Mouse (Mus musculus): ENCODE measurements around the gene Grin1.

Gene Grin1

DNA sequence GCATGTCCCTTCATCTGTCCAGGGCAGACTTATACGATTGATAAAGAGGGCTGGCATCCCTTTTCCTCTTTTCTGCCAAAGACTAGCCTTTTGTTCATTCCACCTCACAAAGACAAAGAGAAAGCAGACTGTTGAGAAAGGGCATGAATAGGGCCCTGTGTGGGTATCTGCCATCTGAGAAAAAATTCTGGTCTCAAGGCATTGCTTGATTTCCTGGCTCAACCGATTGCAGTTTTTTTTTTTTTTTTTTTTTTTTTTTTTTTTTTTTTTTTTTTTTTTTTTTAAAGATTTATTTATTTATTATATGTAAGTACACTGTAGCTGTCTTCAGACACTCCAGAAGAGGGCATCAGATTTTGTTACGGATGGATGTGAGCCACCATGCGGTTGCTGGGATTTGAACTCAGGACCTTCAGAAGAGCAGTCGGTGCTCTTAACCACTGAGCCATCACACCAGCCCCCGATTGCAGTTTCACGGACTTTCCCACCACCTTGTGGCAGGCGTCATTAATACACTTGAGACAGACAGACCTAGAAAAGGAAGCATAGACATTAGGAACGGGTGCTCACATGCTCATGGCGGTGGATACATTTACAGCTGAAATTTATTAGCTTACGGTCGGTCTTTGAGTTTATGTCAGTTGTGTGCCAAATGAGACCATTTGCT, 62.4 kb downstream of the Grin1 start:
- DNase-seq (ENCODE audit: low read depth) = peak; percentile 80

GRCm38 (mm10) chr2:25255284-25255779, 63.7 kb downstream of the Grin1 start, which contains the start of gene Tmem203:
TSS of gene Tmem203 (plus strand) at chr2:25255439.
- DNase-seq (ENCODE audit: low read depth) = peak; percentile 94

GRCm38 (mm10) chr2:25252331-25252730, 66.7 kb downstream of the Grin1 start:
- no peak for DNase-seq (ENCODE audit: low read depth)

GRCm38 (mm10) chr2:25246183-25247072, 72.6 kb downstream of the Grin1 start, which contains the start of gene AL732309.1:
TSS of gene AL732309.1 (minus strand) at chr2:25246863.
- no peak for DNase-seq (ENCODE audit: low read depth)

DNA sequence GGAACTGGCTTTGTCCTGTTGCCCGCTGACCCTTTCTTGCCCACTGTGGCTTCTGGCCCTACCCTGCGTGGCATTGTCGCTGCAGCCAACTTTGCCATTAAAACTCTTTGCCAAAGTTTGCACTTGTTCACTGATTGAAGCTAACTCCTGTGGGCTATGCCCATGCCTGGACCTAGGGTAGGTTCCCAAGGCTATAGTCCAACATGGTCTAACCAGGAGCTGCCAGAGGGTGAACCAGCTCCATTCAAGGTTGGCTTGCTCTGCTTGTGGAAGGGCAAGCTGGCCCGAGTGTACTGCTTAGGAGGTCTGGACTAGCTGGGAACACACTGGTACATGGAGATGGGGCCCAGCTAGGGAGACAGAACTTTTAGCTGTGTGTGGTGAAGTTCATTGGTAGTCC, 74.8 kb downstream of the Grin1 start:
- DNase-seq (ENCODE audit: low read depth) = no peak

GRCm38 (mm10) chr2:25243342-25243741, 75.6 kb downstream of the Grin1 start:
- no peak for DNase-seq (ENCODE audit: low read depth)

GRCm38 (mm10) chr2:25242101-25242506, 76.9 kb downstream of the Grin1 start, which contains the start of the genes Rnf208 and Cysrt1:
TSS of gene Rnf208 (plus strand) at chr2:25242255.
TSS of gene Cysrt1 (minus strand) at chr2:25242452.
- no peak for DNase-seq (ENCODE audit: low read depth)

DNA sequence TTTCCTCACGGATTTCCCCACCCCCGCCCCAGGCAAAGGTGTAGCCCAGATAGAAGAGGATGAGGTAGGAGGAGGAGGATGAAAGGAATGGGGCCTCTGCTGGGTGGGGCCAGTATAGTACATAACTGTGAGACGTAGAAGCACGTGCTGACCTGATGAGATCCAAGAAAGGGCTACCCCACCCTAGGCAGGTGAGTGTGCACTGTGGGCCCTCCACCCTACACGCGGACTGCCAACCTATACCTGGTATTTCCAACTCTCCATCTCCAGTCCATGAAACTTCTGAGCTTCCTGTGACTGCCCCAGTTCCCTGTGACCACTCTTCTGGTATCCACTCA, 77.6 kb downstream of the Grin1 start:
- no peak for DNase-seq (ENCODE audit: low read depth)
